Mouse (Mus musculus) Muller cell, postnatal 12 days (primary cell): ENCODE results near the gene Myrf.

Source experiments
- DNase-seq: peaks from one replicate; pipeline ENCODE4 v3.0.0-alpha.2; 2015; ENCODE audit errors: inconsistent ontology term

Myrf gene

GRCm38 (mm10) chr19:10240654-10241305 is at the start of gene Myrf:
Gene Myrf (minus strand): TSS chr19:10240748.
- peak; percentile 75 for DNase-seq

- no peak for DNase-seq
Measured at GRCm38 (mm10) chr19:10289609-10290150, 49.1 kb upstream of the Myrf start.

- DNase-seq, result no peak
Measured at GRCm38 (mm10) chr19:10288125-10289040, 47.8 kb upstream of the Myrf start.

- peak; percentile 29 for DNase-seq
Measured at GRCm38 (mm10) chr19:10286458-10286872, 45.9 kb upstream of the Myrf start.

GRCm38 (mm10) chr19:10280771-10281540 is 40.4 kb upstream of the Myrf start:
- no peak for DNase-seq

- peak; percentile 74 for DNase-seq
Measured at GRCm38 (mm10) chr19:10279668-10280067, 39.1 kb upstream of the Myrf start.

GRCm38 (mm10) chr19:10278669-10279324 is 38.2 kb upstream of the Myrf start:
- DNase-seq, result no peak

- no peak for DNase-seq
Measured at GRCm38 (mm10) chr19:10277759-10278158, 37.2 kb upstream of the Myrf start.

GRCm38 (mm10) chr19:10277331-10277730 is 36.8 kb upstream of the Myrf start:
- DNase-seq, result peak; percentile 82

GRCm38 (mm10) chr19:10276483-10277144 is 36.1 kb upstream of the Myrf start:
- DNase-seq, result no peak

- DNase-seq, result no peak
Measured at GRCm38 (mm10) chr19:10274056-10274455, 33.5 kb upstream of the Myrf start.

- DNase-seq, result no peak
Measured at GRCm38 (mm10) chr19:10272746-10273145, 32.2 kb upstream of the Myrf start.

- no peak for DNase-seq
Measured at GRCm38 (mm10) chr19:10271592-10271991, 31.0 kb upstream of the Myrf start.

GRCm38 (mm10) chr19:10270356-10270755 is 29.8 kb upstream of the Myrf start:
- DNase-seq, result no peak

GRCm38 (mm10) chr19:10268851-10269250 is 28.3 kb upstream of the Myrf start:
- no peak for DNase-seq

- DNase-seq, result peak; percentile 40
Measured at GRCm38 (mm10) chr19:10267953-10268352, 27.4 kb upstream of the Myrf start.

- peak; percentile 83 for DNase-seq
Measured at GRCm38 (mm10) chr19:10267057-10267456, 26.5 kb upstream of the Myrf start.

GRCm38 (mm10) chr19:10266196-10266850 is 25.8 kb upstream of the Myrf start:
- DNase-seq, result peak; percentile 66

GRCm38 (mm10) chr19:10261369-10261768 is 20.8 kb upstream of the Myrf start:
- DNase-seq, result no peak
